Mouse (Mus musculus): ENCODE data around the gene Pxn. TPM values are rescaled to one million over a fixed set of nuclear protein-coding genes. Genes with fewer than 3 reads are reported as not detected.
"Not testable (repeated sequence)": the region's sequence is repeated elsewhere in the genome, so short reads cannot be mapped to it uniquely, and the experiment has no call there.

Pxn gene
- polyA plus RNA-seq, 2 experiments from 2014 or later = 14.5 to 21.0 TPM

DNA sequence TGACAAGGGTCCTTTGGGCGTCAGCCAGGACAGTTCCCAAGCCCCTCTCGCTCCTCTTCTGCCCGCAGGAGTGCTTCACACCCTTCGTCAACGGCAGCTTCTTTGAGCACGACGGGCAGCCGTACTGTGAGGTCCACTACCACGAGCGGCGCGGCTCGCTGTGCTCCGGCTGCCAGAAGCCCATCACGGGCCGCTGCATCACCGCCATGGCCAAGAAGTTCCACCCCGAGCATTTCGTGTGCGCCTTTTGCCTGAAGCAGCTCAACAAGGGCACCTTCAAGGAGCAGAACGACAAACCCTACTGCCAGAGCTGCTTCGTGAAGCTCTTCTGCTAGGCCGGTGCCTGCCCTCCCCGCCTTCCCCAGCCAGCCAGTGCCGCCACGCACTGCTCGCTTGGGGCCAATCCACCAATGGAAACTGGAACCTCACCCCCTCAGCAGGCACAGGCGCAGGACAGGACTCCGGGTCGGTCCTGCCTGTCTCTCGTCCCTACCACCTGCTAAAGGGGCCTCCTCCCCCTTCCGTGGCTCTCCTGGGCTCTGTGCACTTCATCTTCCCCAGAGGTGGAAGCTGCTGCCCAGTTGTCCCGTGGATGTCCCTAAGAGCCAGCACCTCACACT is 47.4 kb downstream of the Pxn start:
- ATAC-seq = no peak

DNA sequence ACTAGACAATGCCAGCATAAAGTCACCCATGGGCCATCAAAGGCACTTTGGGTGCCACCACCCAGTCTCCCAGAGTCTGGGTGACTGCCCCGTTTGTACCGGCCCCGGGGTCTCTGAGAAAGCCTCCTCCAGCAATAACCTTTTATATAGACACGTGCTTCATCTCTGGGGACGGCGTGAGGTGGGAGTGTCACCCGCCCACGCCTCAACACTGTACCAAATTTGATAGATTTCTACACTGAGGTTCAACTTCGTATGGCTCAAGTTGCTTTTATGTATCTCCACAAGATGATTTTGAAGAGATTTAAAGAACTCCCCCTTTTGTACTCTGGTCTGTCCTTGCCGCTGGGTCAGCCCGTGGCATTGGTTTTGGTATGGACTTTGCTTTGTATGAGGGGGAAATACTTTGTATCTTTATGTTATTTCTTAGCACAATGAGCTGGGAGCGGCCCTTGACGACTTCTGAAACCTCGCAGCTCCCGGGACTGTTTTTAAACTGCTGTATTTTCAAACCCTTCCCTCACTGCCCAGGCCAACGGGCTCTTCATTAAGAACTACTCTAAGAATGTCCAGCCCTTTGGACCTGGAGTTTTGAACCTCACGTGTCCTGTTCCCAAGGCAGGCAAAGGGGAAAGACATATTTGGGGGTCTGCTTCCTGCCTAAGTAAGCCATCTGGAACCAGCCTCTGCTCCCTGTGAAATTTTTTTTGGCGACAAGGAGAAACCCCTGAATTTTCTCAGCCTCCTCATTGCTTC is 48.2 kb downstream of the Pxn start:
- ATAC-seq = no peak

DNA sequence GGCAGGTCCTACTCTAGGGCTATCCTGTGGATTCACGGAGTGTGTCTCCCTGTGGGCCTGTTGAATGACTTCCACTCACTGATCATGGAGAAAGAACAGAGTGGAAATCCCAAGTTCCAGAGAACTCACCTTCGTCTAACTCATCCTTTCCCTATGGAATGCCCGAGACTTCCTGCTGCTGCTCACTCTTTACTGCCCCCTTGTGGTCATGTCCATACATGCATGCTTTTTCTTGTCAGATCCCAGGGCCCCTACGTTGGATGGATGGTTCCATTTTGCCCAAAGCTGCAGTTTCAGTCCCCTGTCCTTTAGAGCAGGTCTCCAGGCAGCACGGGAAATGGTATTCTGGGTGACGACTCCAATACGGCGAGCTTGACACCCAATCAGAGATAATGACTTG is 49.7 kb downstream of the Pxn start:
- ATAC-seq = no peak

DNA sequence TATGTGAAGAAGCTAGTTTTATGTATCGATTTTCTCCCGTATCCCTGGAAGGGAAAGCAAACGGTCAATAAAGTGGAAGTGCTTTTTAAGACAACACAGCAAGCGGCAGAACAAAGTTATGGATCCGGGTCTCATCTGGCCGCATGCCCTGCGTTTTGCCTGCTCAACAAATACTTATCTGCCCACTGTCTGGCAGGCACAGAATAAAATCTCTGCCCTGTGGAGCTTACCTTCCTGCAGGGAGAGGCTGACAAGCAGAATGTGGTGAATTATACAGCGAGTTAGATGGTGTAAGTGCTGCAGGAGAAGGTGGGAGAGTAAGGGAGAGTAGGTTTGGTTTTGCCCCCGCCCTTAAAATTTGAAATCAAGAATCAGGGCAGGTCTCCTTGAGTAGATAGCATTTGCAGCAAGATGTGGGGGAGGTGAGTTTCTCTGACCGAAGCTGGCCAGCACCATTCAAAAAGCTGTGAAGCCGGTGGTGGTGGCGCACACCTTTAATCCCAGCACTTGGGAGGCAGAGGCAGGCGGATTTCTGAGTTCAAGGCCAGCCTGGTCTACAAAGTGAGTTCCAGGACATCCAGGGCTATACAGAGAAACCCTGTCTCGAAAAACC is 51.8 kb downstream of the Pxn start:
- ATAC-seq = no peak

DNA sequence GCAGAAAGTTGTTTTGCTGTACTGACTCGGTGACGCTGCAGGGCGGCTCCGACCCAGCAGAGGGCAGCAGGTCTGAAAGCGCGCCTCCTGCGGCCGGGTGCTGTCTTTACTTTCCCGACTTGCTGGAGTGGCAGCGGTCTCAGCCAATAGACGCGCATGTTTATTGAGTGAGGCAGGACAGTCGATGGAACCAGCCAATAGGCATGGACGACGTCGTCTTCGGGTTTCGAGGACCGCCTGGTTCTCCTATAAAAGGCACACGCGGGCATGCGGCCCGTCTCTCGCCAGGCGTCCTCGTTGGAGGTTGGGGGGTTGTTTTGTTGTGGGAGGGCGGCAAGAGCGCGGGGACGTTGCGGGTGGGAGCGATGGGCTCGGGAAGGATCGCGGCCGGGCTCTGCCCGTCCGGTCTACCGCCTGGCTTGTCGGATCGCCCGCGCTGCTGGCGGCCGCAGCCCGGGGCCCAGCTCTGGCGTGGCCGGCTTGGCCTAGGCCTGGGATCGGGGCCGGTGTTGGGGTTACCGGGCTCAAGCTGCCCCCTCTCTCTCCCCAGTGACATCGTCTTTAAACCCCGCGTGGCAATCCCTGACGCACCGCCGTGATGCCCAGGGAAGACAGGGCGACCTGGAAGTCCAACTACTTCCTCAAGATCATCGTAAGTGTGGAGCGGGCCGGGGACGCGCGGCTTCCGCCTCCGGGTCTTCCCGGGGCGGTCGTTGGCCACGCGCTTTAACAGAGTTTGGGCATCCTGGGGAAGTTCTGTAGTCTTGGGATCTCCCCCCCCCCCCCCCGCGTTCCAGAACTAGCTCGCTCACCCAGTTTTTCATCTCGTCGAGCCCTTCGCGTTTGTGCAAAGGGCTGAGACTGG is 53.0 kb downstream of the Pxn start, which contains the start of gene Rplp0:
TSS of gene Rplp0 (plus strand) at position 231 of the 865 bp plus-strand sequence.
- peak; percentile 99 for ATAC-seq

DNA sequence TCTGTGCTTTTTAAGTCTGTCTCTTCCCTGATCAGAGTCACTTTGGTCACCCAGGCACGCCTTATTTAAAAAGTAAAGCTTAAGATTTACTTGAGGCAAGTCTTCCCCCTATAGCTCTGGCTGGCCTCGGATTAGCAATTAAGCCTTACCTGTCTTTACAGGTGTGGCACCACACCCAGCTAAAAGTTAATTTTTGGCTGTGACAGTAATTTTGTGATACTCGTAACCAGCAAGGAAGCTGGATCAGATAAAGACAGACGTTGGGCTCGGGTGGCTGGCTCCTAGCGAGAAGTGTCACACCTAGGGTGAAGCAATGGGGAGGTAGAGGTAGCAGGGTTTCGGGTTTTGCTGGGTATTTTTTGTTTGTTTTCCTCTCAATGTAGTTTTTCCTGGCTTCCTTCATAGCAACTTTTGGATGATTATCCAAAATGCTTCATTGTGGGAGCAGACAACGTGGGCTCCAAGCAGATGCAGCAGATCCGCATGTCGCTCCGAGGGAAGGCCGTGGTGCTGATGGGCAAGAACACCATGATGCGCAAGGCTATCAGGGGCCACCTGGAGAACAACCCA is 53.9 kb downstream of the Pxn start:
- no peak for ATAC-seq

DNA sequence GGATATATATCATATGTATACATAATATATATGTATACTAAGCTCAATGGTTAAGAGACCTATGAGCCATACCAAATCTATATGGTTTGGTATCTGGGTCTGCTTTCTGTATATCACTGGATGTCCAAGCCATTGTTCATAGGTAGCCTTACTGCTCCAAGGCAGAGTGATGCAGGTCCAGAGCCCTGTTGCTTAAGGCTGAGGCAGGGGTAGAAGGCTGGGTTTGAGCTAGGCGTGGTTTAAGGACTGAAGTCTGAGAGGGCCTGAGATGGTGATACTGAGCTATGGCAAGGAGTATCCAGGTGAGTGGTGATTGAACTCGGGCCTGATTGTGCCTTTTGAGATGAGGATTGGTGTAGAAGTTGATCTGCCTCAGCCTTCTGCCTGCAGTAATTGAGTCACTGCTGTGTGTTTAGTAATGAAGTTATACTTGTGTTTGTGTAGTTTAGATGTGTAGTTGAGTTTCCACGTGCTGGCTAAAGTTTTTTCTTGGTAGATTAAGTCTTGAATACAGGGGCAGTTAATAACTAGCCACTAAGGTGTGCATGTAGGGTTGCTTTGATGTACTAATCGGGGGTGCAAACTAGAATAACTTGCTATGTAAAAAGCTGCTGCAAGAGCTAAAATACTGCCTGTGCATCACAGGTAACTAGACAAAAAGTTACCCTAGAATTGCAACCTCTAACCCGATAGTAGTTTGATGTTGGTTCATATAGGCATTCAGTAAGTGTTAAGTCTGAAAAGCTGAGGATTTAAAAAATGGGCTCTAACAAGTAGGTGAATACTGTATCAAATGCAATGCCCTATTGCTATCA is 57.5 kb downstream of the Pxn start:
- ATAC-seq = no peak

DNA sequence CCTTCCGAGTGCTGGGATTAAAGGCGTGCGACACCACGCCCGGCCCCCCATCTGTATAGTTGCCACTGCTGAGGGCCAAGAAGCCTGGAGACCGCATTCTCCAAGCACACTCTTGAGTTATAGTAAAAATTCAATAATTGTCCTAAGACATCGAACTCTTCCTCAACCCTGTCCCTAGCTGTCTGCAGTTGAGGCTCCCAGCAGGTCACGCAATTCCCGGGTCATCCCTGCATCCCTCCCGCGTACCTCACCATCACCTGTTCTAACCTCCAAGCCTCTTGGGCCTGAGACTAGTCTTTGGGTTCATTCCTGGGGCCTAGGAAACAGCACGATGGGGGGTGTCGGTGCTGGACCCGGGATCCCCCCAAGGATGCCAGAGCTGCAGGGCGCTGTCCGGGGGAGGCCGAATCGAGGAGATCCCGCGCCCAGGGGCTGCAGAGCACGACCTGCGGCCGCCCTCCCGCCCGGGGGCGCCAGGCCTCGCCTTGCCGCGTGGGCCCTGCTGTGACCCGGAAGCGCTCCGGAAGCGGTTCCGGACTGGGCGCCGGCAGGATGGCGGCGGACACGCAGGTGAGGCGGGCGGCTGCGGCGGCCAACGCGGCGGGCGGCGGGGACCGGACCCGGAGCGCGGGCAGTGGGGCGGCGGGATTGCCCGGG is 58.4 kb downstream of the Pxn start, which contains the start of gene Gcn1l1:
TSS of gene Gcn1l1 (plus strand) at position 518 of the 657 bp plus-strand sequence.
- peak; percentile 82 for ATAC-seq

DNA sequence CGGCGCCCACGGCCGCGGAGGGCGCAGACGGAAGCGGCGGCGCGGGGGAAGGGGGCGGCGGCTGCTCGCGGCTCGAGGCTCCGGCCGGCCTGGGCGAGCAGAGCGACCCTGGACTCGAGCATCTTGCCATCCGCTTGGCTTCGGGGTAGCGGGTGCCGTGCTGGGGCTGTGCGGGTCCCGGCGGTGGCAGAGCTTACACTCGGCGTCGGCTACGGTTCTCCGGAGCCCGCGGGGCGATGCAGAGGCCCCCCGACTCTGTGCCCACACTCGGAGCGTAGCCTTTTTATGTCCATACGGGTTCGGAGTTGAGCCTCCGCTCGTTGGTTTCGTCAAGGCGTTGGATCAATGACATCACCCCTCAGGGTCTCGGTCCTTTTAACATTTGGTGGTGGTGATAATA is 58.9 kb downstream of the Pxn start:
- ATAC-seq = no peak

DNA sequence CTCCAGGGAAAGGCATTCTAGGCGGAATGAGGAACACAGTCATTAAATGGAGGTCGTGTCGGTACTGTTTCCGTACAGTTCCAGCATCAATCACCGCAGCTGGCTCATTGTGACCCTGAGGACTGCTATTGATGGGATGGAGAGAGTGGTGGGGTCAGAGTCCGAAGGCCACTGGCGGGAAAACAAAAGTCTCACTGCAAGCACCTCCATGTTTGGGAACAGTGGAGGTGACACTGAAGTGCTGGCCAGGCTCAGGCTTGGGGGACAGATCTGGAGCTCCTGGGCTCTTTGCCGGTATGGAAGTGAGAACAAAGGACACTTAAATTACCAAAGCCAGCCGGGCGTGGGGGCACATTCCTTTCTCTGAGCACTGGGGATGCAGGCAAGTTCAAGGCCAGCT is 62.2 kb downstream of the Pxn start:
- no peak for ATAC-seq

DNA sequence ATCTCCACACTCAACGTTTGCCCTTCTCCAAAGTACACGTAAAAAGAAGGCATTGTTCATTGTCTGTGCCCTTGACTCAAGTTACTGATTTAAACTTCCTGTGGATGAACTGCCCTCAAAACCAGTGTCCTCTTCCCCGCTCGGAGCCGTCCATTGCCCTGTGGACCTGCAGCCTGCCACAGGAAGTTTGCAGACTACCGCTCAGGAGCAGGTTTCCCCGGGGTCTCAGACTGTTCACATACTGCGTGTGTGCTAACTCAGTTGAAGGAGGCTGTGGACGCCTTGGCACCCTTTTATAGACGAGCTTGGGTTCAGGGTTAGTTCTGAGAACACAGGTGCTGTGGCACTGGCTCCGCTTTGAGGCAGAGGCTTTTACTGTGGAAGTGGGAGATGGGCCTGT is 62.8 kb downstream of the Pxn start:
- no peak for ATAC-seq

DNA sequence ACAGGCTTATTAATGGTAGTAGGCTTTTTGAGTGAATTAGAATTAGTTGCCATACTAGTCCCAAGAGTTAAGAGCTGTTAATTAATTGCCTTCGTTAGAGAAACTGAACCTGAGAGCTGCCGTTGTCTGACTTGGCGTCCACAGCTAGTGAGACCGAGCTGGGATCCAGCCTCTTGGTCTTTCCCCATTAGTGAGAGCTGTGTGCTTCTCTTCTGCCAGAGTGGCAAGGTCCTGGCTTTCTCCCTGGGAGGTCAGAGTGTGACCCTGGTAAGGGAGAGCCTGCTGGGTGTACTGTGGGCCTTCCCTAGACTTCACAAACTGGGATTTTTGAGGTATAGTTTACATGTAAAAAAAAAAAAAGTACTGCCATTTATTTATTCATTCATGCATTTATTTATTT is 63.2 kb downstream of the Pxn start:
- ATAC-seq = no peak

DNA sequence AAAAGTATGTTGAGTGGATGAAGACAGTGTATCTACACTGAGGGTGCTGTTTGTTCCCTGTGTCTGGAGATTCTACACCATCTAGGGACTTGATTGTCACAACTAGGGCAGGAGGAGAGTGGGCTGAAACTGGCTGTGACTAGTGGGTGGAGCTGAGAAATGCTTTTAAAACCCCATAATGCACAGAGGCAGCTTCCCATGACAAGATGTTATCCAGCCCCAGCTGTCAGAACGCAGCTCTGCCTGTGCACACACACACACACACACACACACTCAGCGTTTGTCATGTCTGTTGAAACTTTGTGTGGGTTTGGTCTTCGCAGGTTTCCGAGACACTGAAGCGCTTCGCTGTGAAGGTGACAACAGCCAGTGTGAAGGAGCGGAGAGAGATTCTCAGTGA is 64.6 kb downstream of the Pxn start:
- ATAC-seq = no peak

DNA sequence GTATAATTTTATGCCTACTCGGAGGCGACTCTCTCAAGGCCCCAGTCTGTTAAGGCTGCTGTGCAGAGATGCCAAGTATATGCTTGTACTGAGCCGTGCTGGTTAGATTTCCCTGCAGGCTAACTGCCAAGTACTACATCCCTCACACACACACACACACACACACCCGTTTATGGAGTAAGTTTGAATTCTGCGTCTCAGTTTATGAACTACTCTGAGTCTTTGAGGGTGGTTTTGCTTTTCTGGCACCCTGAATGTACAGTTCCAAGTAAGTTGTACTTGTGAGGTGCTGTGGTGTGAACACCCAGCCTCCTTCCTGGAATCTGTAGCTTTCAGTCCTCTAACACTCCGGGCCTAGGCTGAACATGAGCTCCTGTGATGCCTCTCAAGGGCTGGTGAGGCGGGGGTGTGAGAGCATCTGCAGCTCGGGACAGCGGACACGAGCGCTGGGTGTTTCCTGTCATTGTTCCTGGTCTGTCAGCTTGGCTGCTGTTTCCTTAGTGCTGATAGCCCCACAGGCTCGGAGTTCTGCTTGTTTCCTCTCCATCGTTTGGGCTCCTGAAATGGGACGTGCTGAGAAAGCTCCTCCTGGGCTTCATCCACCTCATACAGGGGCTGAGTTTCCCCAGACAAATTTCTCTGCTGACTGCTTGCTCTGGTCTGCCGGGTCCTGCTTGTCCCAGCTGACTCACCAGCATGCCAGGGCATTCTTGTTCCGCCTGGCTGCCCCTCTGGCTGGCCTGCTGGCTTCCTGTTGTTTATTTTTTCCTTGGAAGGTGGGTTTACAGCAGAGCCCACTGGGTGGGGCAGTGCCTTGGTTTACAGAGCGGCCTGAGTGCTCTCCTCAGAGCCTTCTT is 66.4 kb downstream of the Pxn start:
- no peak for ATAC-seq

DNA sequence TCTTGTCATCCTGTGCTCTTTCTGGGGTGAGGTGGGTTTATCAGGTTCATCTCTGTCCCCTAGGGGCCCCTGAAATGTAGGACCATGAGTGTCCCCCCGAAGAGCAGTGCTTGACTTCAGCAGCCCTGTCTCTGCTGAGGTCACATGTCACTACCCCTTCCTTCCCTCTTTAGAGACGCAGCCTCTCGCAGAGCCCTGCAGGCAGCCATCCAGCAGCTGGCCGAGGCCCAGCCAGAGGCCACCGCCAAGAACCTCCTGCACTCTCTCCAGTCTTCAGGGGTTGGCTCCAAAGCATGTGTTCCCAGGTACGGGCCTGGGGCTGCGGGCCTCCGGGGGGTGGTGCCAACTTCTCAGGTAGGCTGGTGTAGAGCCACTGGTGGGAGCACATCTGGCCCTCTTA is 68.5 kb downstream of the Pxn start:
- no peak for ATAC-seq

DNA sequence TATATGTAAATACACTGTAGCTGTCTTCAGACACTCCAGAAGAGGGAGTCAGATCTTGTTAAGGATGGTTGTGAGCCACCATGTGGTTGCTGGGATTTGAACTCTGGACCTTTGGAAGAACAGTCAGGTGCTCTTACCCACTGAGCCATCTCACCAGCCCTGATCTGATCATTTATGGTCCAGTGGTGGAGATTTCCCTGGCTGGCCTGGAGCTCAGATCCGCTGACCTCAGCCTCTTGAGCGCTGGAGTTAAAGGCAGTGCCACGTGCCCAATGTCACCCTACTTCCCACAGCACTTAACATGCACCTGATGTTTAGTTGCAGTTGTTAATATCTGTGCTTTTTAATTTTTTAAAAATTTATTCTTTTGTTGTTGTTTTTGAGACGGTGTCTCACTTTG is 71.2 kb downstream of the Pxn start:
- not testable (repeated sequence) for ATAC-seq

DNA sequence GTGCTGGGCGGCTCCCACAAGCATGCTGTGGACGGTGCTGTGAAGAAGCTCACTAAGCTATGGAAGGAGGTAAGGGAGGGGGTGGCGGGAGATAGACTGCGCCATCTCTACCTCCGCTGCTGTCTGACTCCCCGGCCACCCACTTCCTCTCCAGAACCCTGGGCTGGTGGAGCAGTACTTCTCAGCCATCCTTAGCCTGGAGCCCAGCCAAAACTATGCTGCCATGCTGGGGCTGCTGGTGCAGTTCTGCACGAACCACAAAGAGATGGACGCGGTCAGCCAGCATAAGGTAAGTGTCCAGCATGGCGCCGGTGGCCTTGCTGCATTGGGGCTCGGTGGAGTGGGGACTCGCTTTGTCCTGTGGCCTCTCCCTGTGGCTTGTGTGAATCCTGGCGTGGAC is 72.4 kb downstream of the Pxn start:
- no peak for ATAC-seq

DNA sequence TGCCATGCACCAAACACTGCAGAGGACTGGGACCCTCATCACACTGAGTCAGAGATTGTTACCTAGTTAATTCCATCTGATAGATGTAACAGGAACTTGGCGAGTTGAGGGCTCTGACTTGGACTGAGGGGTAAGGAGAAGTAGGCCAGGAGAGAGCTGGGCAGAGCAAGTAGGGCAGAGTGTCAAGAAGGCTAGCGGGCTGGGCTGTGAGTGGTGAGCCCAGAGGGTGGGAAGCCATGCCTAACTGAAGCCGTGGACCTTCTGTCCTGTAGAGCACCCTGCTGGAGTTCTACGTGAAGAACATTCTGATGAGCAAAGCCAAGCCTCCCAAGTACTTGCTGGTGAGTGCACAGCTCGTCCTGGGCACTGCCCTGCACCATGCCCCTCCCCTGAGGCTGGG is 72.9 kb downstream of the Pxn start:
- no peak for ATAC-seq

DNA sequence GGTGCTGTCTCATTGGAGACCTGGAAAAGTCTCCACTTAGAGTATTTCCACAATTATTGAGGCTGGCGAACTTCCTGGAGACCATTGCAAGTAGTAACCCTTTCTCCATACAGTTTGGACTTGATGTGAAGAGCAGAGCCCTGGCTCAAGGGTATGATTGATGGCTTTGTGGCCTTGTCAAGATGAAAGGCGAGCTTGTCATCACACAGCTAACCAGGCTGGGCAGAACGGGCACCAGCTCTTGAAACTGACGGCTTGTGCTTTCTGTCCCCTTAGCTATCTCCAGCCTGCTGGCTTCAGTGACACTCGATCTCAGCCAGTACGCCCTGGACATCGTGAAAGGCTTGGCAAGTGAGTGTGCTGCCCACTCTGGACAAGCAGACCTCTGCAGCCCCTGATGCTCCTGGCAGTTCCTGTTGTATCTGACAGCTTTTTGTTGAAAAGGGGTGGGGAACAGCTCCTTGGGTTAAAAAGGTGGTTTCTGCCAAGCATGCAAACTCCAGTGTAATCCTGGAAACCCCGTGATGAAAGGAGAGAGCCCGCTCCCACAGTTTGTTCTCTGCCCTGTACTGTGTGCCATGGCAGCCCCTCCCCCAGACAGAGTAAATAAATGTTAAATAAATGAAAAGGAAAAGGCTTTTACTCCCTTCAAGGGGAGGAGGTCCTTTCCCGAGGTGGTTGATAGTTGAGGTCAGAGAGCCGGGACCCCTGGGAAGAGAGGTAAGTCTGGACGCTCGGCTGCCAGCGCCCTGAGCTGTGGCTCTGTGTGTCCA is 73.9 kb downstream of the Pxn start:
- no peak for ATAC-seq
